Mouse (Mus musculus) liver, postnatal 0 days (tissue): ENCODE measurements around the gene Slc25a44.
A peak's percentile ranks its signal among the peaks of the same experiment; 100 is the strongest.

Source experiments
- CTCF ChIP-seq: sonication (generic); IDR thresholded peaks from 2 replicates; pipeline ENCODE4 v1.5.1; 2016; ENCODE audit warnings: antibody characterized with exemption, low read depth
- EP300 ChIP-seq: IDR thresholded peaks from 2 replicates; pipeline ENCODE4 v1.6.1; 2016; ENCODE audit warnings: antibody characterized with exemption, low read depth, mild to moderate bottlenecking

- TF ChIP-seq EP300 (no peak), CTCF (peak; percentile 96)
These were observed 17.8 kb downstream of the Slc25a44 start for GRCm38 (mm10) chr3:88407090-88407489.
